Mouse (Mus musculus) hindbrain, embryonic 13.5 days (tissue): ENCODE results near the gene H2-M5. TPM values are rescaled to one million over a fixed set of nuclear protein-coding genes. Genes with fewer than 3 reads are reported as not detected.
A peak's percentile ranks its signal among the peaks of the same experiment; 100 is the strongest.
"Not testable (repeated sequence)": the region's sequence is repeated elsewhere in the genome, so short reads cannot be mapped to it uniquely, and the experiment has no call there.

ENCODE experiments used
- ATAC-seq: fragments of 200-750 bp; cut with Nextera tagmentation; 2 replicates; pipeline ENCODE4 v1.8.0; 2017; ENCODE audit warnings: moderate TSS enrichment; ENCODE audit not compliant: low FRiP score
- H3K27ac ChIP-seq: fragments of 300-500 bp; sonication (generic); 2 replicates; pipeline ENCODE4 v1.5.1; 2015; ENCODE audit warnings: inconsistent platforms, mild to moderate bottlenecking, moderate library complexity
- H3K27me3 ChIP-seq: fragments of 300-500 bp; sonication (generic); 2 replicates; pipeline ENCODE4 v1.6.1; 2015; ENCODE audit warnings: mild to moderate bottlenecking, inconsistent platforms
- H3K36me3 ChIP-seq: fragments of 300-500 bp; sonication (generic); 2 replicates; pipeline ENCODE4 v1.6.1; 2015; ENCODE audit warnings: mild to moderate bottlenecking, inconsistent platforms
- H3K4me1 ChIP-seq: fragments of 300-500 bp; sonication (generic); replicated peaks from 2 replicates; pipeline ENCODE4 v1.6.1; 2015; ENCODE audit warnings: inconsistent platforms
- H3K4me2 ChIP-seq: fragments of 300-500 bp; sonication (generic); 2 replicates; pipeline ENCODE4 v1.6.1; 2015; ENCODE audit warnings: inconsistent platforms, mild to moderate bottlenecking, moderate library complexity
- H3K4me3 ChIP-seq: fragments of 300-500 bp; sonication (generic); 2 replicates; pipeline ENCODE4 v1.5.1; 2015; ENCODE audit warnings: mild to moderate bottlenecking, inconsistent platforms
- H3K9ac ChIP-seq: fragments of 300-500 bp; sonication (generic); 2 replicates; pipeline ENCODE4 v1.6.1; 2015; ENCODE audit warnings: mild to moderate bottlenecking, inconsistent platforms
- H3K9me3 ChIP-seq: fragments of 300-500 bp; sonication (generic); 2 replicates; pipeline ENCODE4 v1.6.1; 2016; ENCODE audit warnings: inconsistent platforms
- WGBS: fragments of 180-500 bp; shearing (Covaris S2); methylation state at CpG from one replicate; pipeline ENCODE4 v1.1.7; 2015; 5-methylcytosine and 5-hydroxymethylcytosine counted together
- polyA plus RNA-seq: library from polyadenylated mRNA; unstranded; fragments of >200 nt; fragmentation: Nextera tagmentation; extraction: Ambion mirVana; gene quantifications from 2 replicates; pipeline ENCODE4 v1.2.1, GENCODE M21; 2015

The H2-M5 gene
- polyA plus RNA-seq = 2.7 and 2.8 TPM in 2 replicates

- Histone ChIP-seq H3K4me3 (peak within 1 kb of the TSS; percentile 18), H3K27ac (no peak within 1 kb of the TSS), H3K9me3 (no peaks in the 10 kb centered on the region), H3K36me3 (no peaks in the 10 kb centered on the region), H3K4me1 (no peaks in the 10 kb centered on the region; the same call in 1 of the 2 replicates), H3K4me2 (peak within 1 kb of the TSS; percentile 32), H3K27me3 (peaks cover 39% of the 10 kb centered on the region), H3K9ac (peak within 1 kb of the TSS; percentile 56; the same call in 1 of the 2 replicates)
- no peak for ATAC-seq
- 24% methylated on average over 5 of the region's 5 CpGs for WGBS
Measured at GRCm38 (mm10) chr17:36989437-36989836, at the start of gene H2-M5. TSS of gene H2-M5 (minus strand) at chr17:36989537.

GRCm38 (mm10) chr17:37029162-37029561 lies 39.8 kb upstream of the H2-M5 start:
- no peaks in the 10 kb centered on the region for H3K27me3 ChIP-seq
- peak overlapping the region; percentile 39 for H3K4me3 ChIP-seq
- peak overlapping the region; percentile 98 for H3K27ac ChIP-seq
- H3K4me1 ChIP-seq = peaks cover 10% of the 10 kb centered on the region; the same call in 1 of the 2 replicates
- H3K9ac ChIP-seq = peak overlapping the region; percentile 68
- ATAC-seq = peak; percentile 29
- H3K36me3 ChIP-seq = no peaks in the 10 kb centered on the region
- H3K9me3 ChIP-seq = no peaks in the 10 kb centered on the region
- WGBS = 68% methylated on average over 8 of the region's 8 CpGs
- H3K4me2 ChIP-seq = peak overlapping the region; percentile 54

- WGBS = under 1% methylated on average over 14 of the region's 14 CpGs
- H3K4me3 ChIP-seq = peak overlapping the region; percentile 39
- no peaks in the 10 kb centered on the region for H3K9me3 ChIP-seq
- peak overlapping the region; percentile 98 for H3K27ac ChIP-seq
- no peaks in the 10 kb centered on the region for H3K27me3 ChIP-seq
- peak overlapping the region; percentile 54 for H3K4me2 ChIP-seq
- peaks cover 10% of the 10 kb centered on the region; the same call in 1 of the 2 replicates for H3K4me1 ChIP-seq
- H3K36me3 ChIP-seq = no peaks in the 10 kb centered on the region
- ATAC-seq = peak; percentile 99
- H3K9ac ChIP-seq = peak overlapping the region; percentile 68
Measured at GRCm38 (mm10) chr17:37028683-37029120, 39.4 kb upstream of the H2-M5 start.

GRCm38 (mm10) chr17:37028212-37028611 lies 38.9 kb upstream of the H2-M5 start:
- Histone ChIP-seq H3K9ac (peak overlapping the region; percentile 68), H3K27me3 (no peaks in the 10 kb centered on the region), H3K4me2 (peak overlapping the region; percentile 54), H3K36me3 (no peaks in the 10 kb centered on the region), H3K9me3 (no peaks in the 10 kb centered on the region), H3K4me1 (peaks cover 10% of the 10 kb centered on the region; the same call in 1 of the 2 replicates), H3K27ac (peak overlapping the region; percentile 98), H3K4me3 (peak overlapping the region; percentile 39)
- peak; percentile 47; the same call in 1 of the 2 replicates for ATAC-seq
- WGBS = 3% methylated on average over 10 of the region's 10 CpGs

GRCm38 (mm10) chr17:37027486-37027885 lies 38.1 kb upstream of the H2-M5 start:
- H3K4me3 ChIP-seq = no peak overlapping the region
- 93% methylated on average over 4 of the region's 4 CpGs for WGBS
- H3K9ac ChIP-seq = no peak overlapping the region

GRCm38 (mm10) chr17:37026425-37026824 lies 37.1 kb upstream of the H2-M5 start:
- Histone ChIP-seq H3K4me1 (peaks cover 10% of the 10 kb centered on the region; the same call in 1 of the 2 replicates), H3K27me3 (no peaks in the 10 kb centered on the region), H3K27ac (no peak overlapping the region), H3K9ac (no peak overlapping the region), H3K9me3 (no peaks in the 10 kb centered on the region), H3K36me3 (no peaks in the 10 kb centered on the region), H3K4me3 (no peak overlapping the region), H3K4me2 (no peak overlapping the region)
- no peak for ATAC-seq
- WGBS = 56% methylated on average over 2 of the region's 2 CpGs

More at GRCm38 (mm10) chr17:37027486-37027885, 38.1 kb upstream of the H2-M5 start:
- no peak for ATAC-seq
- Histone ChIP-seq H3K27me3 (no peaks in the 10 kb centered on the region), H3K36me3 (no peaks in the 10 kb centered on the region), H3K27ac (peak overlapping the region; percentile 98), H3K4me2 (no peak overlapping the region), H3K9me3 (no peaks in the 10 kb centered on the region), H3K4me1 (peaks cover 10% of the 10 kb centered on the region; the same call in 1 of the 2 replicates)

- no peak for ATAC-seq
- Histone ChIP-seq H3K36me3 (no peaks in the 10 kb centered on the region), H3K9ac (no peak within 1 kb of the TSS), H3K9me3 (no peaks in the 10 kb centered on the region), H3K4me3 (no peak within 1 kb of the TSS), H3K4me2 (no peak within 1 kb of the TSS), H3K27ac (no peak within 1 kb of the TSS), H3K4me1 (peaks cover 6% of the 10 kb centered on the region; the same call in 1 of the 2 replicates), H3K27me3 (no peaks in the 10 kb centered on the region)
- WGBS = 77% methylated on average over 9 of the region's 9 CpGs
Measured at GRCm38 (mm10) chr17:37022628-37023576, 33.6 kb upstream of the H2-M5 start, which contains the start of gene Mog. TSS of gene Mog (minus strand) at chr17:37023398.

- not testable (repeated sequence) for H3K4me1 ChIP-seq, H3K4me3 ChIP-seq, H3K27ac ChIP-seq, ATAC-seq, H3K27me3 ChIP-seq, H3K9me3 ChIP-seq, H3K36me3 ChIP-seq, H3K9ac ChIP-seq, H3K4me2 ChIP-seq
- 94% methylated on average over 5 of the region's 5 CpGs for whole genome bisulfite sequencing
Measured at GRCm38 (mm10) chr17:37019242-37019641, 29.9 kb upstream of the H2-M5 start.

- 0 out of 2 replicates have a peak, but pooled peaks cover 3% of the 10 kb centered on the region for H3K36me3 ChIP-seq
- H3K4me3 ChIP-seq = no peak overlapping the region
- H3K27me3 ChIP-seq = no peaks in the 10 kb centered on the region
- no peak for ATAC-seq
- H3K9me3 ChIP-seq = no peaks in the 10 kb centered on the region
- H3K27ac ChIP-seq = no peak overlapping the region
- no peaks in the 10 kb centered on the region for H3K4me1 ChIP-seq
- no peak overlapping the region for H3K9ac ChIP-seq
- WGBS = 59% methylated on average over 3 of the region's 3 CpGs
- H3K4me2 ChIP-seq = no peak overlapping the region
Measured at GRCm38 (mm10) chr17:37018328-37018727, 29.0 kb upstream of the H2-M5 start.

GRCm38 (mm10) chr17:37016333-37016732 lies 27.0 kb upstream of the H2-M5 start:
- H3K4me2 ChIP-seq = no peak overlapping the region
- H3K36me3 ChIP-seq = peaks cover 8% of the 10 kb centered on the region
- no peaks in the 10 kb centered on the region for H3K9me3 ChIP-seq
- no peak overlapping the region for H3K27ac ChIP-seq
- no peak overlapping the region for H3K4me3 ChIP-seq
- peaks cover 14% of the 10 kb centered on the region for H3K4me1 ChIP-seq
- no peaks in the 10 kb centered on the region for H3K27me3 ChIP-seq
- ATAC-seq = no peak
- H3K9ac ChIP-seq = no peak overlapping the region

GRCm38 (mm10) chr17:37012141-37012540 lies 22.8 kb upstream of the H2-M5 start:
- Histone ChIP-seq H3K9me3 (no peaks in the 10 kb centered on the region), H3K27me3 (no peaks in the 10 kb centered on the region), H3K4me2 (no peak overlapping the region), H3K4me1 (peaks cover 26% of the 10 kb centered on the region), H3K27ac (no peak overlapping the region), H3K4me3 (no peak overlapping the region), H3K9ac (no peak overlapping the region), H3K36me3 (peaks cover 50% of the 10 kb centered on the region)
- no peak for ATAC-seq
- WGBS = 77% methylated on average over 5 of the region's 5 CpGs

GRCm38 (mm10) chr17:37011719-37012118 lies 22.4 kb upstream of the H2-M5 start:
- Histone ChIP-seq H3K27me3 (no peaks in the 10 kb centered on the region), H3K4me1 (peaks cover 26% of the 10 kb centered on the region), H3K27ac (no peak overlapping the region), H3K4me3 (no peak overlapping the region), H3K36me3 (peaks cover 54% of the 10 kb centered on the region), H3K9me3 (no peaks in the 10 kb centered on the region), H3K9ac (no peak overlapping the region), H3K4me2 (no peak overlapping the region)
- ATAC-seq = no peak
- 85% methylated on average over 3 of the region's 3 CpGs for WGBS
